Mouse (Mus musculus) bone marrow, adult 2 months (tissue): Measurements from ENCODE around the gene Fjx1. TPM values are rescaled to one million over a fixed set of nuclear protein-coding genes. Genes with fewer than 3 reads are reported as not detected.

Experiments used
- H3K27ac ChIP-seq: fragments of 200-500 bp; 2 replicates; pipeline ENCODE4 v1.5.1; 2012; ENCODE audit warnings: low read depth, mild to moderate bottlenecking, control low read depth, inconsistent platforms, low read length; ENCODE audit not compliant: control insufficient read depth, poor library complexity, insufficient read depth
- H3K4me1 ChIP-seq: fragments of 200-500 bp; 2 replicates; pipeline ENCODE4 v1.6.1; 2011; ENCODE audit warnings: low read length; ENCODE audit not compliant: control insufficient read depth, insufficient read depth
- H3K4me3 ChIP-seq: fragments of 200-500 bp; replicated peaks from 2 replicates; pipeline ENCODE3; 2011; ENCODE audit warnings: mild to moderate bottlenecking, low read depth, low read length, control low read depth; ENCODE audit not compliant: control insufficient read depth
- CTCF ChIP-seq: fragments of 200-500 bp; IDR thresholded peaks from 2 replicates; pipeline ENCODE4 v1.5.1; 2011; ENCODE audit warnings: low read length, control low read depth; ENCODE audit not compliant: control insufficient read depth, insufficient read depth
- POLR2A ChIP-seq: fragments of 200-500 bp; IDR thresholded peaks from 2 replicates; pipeline ENCODE4 v1.6.1; 2011; ENCODE audit warnings: low read depth, mild to moderate bottlenecking, control low read depth, low read length, borderline replicate concordance; ENCODE audit not compliant: control insufficient read depth
- WGBS: fragments of 180-500 bp; shearing (Covaris S2); methylation state at CpG from one replicate; pipeline ENCODE4 v1.1.7; 2018; 5-methylcytosine and 5-hydroxymethylcytosine counted together
- polyA plus RNA-seq: library from polyadenylated mRNA; stranded (reverse); fragments of >200 nt; gene quantifications from 2 replicates; pipeline ENCODE4 v1.2.4, GENCODE M21; 2011; ENCODE audit warnings: low replicate concordance; ENCODE audit not compliant: missing spikeins, insufficient read depth, insufficient read length

The Fjx1 gene
- polyA plus RNA-seq, 1 experiment = 1.1 TPM

DNA sequence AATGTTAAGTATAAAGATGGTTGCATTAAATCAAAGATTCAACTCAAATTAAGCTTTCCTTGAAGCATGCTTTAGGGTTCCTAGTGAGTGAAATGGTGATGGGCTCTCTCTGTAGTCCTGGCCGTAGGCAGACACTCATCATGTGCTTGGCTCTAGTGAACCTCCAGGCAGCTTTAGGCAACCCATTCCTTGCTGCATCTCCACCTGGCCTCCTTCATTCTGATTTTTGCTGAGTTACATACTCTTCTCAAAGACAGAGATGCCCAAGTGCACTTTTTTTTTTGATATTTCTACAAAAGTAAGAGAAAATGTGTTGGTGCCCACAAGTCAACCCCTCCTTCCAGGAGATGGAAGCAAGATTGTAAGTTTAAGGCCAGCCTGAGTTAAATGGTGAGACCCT lies 2.8 kb upstream of the Fjx1 start:
- 82% methylated on average over 1 of the region's 1 CpGs for WGBS

DNA sequence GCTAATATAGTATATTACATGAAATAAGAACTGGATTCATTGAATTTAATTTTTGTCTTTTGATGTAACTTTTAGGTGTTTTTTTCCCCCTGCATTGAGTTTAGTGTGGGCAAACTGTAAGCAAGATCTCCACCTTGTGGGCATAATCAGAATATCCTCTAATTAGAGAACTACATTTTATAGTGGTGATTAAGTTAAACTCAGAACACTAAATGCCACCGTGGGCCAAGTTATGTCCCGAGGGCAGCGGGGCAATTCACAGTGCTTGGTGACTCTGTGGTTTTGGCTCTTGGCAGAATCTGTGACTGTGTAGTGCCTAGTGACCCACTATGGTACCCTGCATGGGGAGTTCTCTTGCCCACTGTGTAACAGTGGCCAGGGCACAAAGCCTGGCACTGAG lies 1.1 kb upstream of the Fjx1 start:
- no peak overlapping the region for H3K27ac ChIP-seq
- TF ChIP-seq CTCF (no peak), POLR2A (no peak)
- H3K4me1 ChIP-seq = no peaks in the 10 kb centered on the region; the same call in 1 of the 2 replicates
- no peak overlapping the region for H3K4me3 ChIP-seq
- WGBS = 9% methylated on average over 3 of the region's 3 CpGs

More for the DNA sequence above, 2.8 kb upstream of the Fjx1 start:
- Histone ChIP-seq H3K4me3 (no peak overlapping the region), H3K4me1 (no peaks in the 10 kb centered on the region; the same call in 1 of the 2 replicates), H3K27ac (no peak overlapping the region)
- no peak for TF ChIP-seq CTCF
- TF ChIP-seq POLR2A = no peak

DNA sequence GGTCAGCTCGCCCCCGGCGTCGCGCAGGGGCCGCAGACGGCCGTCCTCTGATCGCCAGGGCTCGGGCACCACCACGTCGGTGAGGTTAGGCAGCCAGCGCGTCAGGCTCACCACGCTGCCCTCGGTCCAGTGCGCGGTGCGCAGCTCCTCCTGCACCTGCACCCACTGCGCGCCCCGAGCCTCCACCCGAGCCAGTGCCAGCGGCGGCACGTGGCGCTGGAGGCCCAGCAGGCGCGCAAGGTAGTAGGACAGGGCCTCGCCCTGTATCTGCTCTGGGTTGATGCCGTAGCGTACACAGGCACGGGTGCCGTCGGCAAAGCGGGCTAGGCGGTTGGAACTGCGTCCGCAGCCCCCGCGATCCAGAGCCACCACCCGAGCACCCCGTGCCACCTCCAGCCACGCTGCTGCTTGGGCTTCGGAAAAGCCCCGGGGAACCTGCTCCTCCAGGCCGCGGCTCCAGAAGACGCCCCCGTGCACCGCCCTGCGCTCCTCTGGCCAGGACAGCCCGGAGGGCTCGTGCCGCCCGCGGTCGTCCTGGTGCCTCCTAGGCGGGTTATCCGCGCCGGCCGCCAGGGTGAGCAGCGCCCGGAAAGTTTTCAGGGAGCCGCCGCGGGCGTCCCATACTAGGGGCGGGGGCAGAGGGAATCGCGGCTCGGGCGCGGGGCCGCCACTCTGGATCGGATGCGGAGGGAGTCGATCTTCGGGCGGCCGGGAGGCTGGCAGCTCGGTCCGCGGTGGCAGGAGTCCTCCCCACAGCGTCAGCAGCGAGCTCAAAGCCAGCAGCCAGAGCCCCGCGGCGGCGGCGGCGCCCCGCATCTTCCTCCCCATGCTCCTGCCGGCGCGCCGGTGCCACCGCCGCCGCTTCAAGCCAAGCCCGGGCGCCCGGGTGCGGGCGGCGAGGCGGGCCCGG lies 1.3 kb downstream of the Fjx1 start:
- Histone ChIP-seq H3K4me1 (no peaks in the 10 kb centered on the region; the same call in 1 of the 2 replicates), H3K4me3 (no peak overlapping the region), H3K27ac (no peak overlapping the region; the same call in 1 of the 2 replicates)
- under 1% methylated on average over 100 of the region's 109 CpGs for WGBS
- no peak for TF ChIP-seq CTCF
- no peak for TF ChIP-seq POLR2A

DNA sequence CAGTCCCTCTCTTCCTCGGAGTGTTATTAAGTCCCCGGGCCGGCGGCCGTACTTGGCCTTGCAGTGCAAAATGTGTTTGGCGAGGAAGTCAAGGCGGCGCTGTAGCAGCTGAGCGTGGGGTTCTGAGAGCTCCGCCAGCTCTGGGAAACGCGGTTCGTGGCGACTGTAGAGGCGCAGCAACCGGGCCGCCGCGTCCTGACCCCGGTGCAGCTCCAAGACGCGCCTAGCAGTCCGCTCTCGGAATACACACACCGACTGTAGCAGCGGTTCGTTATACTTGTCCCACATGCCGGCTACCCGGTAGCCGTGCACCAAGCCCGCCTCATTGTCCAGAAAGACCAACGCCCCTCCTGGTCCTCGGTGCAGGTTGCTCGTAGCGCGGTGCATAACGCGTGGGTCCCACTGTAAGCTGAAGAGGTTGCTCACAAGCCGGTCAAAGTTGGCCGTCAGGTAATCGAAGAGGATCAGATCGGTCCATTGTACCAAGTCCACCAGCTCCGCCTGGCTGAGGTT lies 2.0 kb downstream of the Fjx1 start:
- Histone ChIP-seq H3K4me3 (no peak overlapping the region), H3K4me1 (no peaks in the 10 kb centered on the region; the same call in 1 of the 2 replicates), H3K27ac (no peak overlapping the region; the same call in 1 of the 2 replicates)
- no peak for TF ChIP-seq POLR2A
- TF ChIP-seq CTCF = no peak
- WGBS = 2% methylated on average over 43 of the region's 43 CpGs

DNA sequence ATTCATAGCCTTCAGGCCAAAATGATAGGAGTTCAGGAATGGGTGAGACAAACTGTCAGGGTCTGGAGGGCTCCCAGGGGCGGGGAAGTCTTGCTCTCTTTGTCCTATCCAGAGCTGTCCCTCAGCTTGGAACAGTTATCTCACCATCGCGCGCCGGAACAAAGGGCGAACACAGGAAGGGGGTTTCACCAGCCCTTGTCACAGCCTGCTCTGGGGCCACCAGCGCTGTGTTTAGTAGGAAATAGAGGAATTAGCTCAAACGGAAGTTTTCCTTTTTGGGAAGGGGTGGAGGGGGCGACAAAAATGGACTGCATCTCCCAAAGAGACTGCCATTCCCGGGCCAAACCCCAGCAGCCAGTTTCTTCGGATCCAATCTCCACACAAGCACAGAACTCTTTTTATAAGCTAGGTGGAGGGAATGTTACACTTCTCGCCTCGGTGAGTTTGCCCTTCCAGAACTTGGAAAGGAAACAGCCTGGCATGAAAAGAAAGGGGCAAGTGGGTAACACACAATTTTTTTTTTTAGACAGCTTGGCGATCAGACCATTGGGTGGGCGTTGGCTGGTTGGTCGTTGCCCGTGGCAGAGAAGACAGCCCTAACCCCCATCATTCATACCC lies 2.6 kb downstream of the Fjx1 start:
- H3K4me3 ChIP-seq = no peak overlapping the region
- WGBS = 4% methylated on average over 17 of the region's 17 CpGs

DNA sequence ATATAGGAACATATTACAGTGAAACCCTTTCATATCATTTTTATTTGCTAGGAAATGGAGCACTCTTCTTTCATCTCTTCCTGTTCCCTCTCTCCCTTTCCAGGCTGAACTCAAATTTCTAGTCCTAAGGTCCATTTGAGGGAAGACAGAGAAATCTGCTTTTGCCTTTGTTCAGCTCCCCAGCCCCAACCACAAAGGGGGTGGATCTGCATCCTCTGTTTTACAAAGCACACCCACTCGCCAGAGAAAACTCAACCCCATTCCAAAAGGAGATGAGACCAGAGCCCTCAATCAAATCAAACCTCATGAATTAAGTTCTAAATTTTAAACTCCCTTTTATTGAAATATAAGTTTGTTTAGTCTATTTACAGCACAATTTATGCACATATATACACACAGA lies 3.2 kb downstream of the Fjx1 start:
- no peak overlapping the region for H3K27ac ChIP-seq
- H3K4me3 ChIP-seq = no peak overlapping the region
- 31% methylated on average over 1 of the region's 1 CpGs for WGBS
- no peaks in the 10 kb centered on the region; the same call in 1 of the 2 replicates for H3K4me1 ChIP-seq
- TF ChIP-seq CTCF = no peak
- no peak for TF ChIP-seq POLR2A

More for the DNA sequence above, 2.6 kb downstream of the Fjx1 start:
- no peaks in the 10 kb centered on the region; the same call in 1 of the 2 replicates for H3K4me1 ChIP-seq
- TF ChIP-seq POLR2A (no peak), CTCF (no peak)
- no peak overlapping the region for H3K27ac ChIP-seq

DNA sequence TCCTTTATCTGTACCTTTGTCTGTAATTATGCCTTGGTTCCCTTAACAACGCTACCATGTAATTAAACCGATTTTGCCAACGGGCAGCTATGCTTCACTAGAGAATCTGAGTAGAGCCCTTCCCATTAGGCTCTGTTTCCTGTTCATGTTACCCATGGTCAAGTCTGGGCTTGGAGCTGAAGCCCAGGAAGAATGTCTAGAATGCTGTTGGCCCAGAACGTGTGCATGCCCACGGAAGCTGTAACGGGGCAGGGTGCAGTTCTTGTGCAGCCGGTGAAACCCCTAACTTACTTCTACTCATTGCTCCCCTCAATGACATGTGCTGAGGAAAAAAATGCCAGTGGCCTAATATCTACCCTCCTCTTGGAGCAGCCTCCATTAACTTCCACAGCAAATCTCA lies 4.5 kb downstream of the Fjx1 start:
- Histone ChIP-seq H3K4me3 (no peak overlapping the region), H3K4me1 (no peaks in the 10 kb centered on the region; the same call in 1 of the 2 replicates), H3K27ac (no peak overlapping the region)
- TF ChIP-seq POLR2A (no peak), CTCF (no peak)
- 79% methylated on average over 7 of the region's 7 CpGs for WGBS

DNA sequence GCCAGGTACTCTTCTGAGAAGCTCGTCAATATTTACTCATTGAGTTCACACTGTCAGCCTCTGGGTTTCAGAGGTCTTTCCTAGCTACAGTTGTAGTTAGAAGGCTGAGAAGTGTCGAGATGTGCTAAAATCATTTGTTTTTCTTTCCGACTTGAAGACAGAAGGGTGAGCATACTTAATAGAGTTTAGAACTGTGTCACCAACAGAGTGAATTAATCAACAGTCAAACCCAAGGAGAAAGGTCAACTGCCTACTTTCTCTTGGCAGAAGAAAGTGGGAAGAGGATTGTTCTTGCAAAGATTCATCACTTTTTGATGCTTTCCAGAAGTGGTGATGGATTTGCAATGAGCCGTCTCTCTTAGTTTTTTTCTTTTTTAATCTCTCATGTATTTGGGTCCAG lies 5.4 kb downstream of the Fjx1 start:
- 81% methylated on average over 4 of the region's 4 CpGs for WGBS
- H3K4me3 ChIP-seq = no peak overlapping the region

More for the DNA sequence above, 5.4 kb downstream of the Fjx1 start:
- Histone ChIP-seq H3K4me1 (no peaks in the 10 kb centered on the region; the same call in 1 of the 2 replicates), H3K27ac (no peak overlapping the region)
- TF ChIP-seq POLR2A (no peak), CTCF (no peak)
